Mouse (Mus musculus): ENCODE data around the gene AI481877. TPM values are rescaled to one million over a fixed set of nuclear protein-coding genes. Genes with fewer than 3 reads are reported as not detected.
"Not testable (repeated sequence)": the region's sequence is repeated elsewhere in the genome, so short reads cannot be mapped to it uniquely, and the experiment has no call there.

The AI481877 gene
- polyA plus RNA-seq (2015; fragmentation: Nextera tagmentation; extraction: Ambion mirVana) = 0.04 and 0.05 TPM in 2 replicates

DNA sequence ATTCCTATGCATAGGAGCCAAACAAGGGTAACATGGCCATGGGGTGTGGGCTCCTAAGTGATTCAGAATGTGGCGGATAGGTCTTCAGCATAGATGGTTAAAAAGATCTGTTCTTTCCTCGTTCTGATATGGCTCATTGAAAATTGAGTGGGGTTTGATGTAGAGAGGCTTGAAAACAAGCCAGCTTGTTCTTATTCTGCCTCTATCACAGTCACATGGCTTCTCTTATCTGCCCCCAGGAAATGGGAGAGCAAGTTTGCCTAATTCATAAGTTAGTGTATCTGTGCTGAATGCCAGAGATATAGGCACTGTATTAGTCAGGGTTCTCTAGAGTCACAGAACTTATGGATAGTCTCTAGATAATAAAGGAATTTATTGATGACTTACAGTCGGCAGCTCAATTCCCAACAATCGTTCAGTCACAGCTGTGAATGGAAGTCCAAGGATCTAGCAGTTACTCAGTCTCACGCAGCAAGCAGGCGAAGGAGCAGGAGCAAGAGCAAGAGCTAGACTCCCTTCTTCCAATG, at the start of gene AI481877:
Gene AI481877, minus strand, starts transcription at position 477 of the 527 bp plus-strand sequence.
- WGBS = 88% methylated on average over 2 of the region's 6 CpGs
- not testable (repeated sequence) for H3K4me1 ChIP-seq (ENCODE audit: control insufficient read depth, insufficient read depth, low read depth, low read length); H3K9ac ChIP-seq (ENCODE audit: low read depth, low read length); H3K9me3 ChIP-seq (ENCODE audit: control insufficient read depth, low read length); ATAC-seq; H3K27ac ChIP-seq (ENCODE audit: low read depth, low read length); H3K36me3 ChIP-seq (ENCODE audit: control insufficient read depth, insufficient read depth, low read length); H3K4me2 ChIP-seq (ENCODE audit: low read length); H3K27me3 ChIP-seq (replicated peaks; ENCODE audit: control insufficient read depth, insufficient read depth, low read length); H3K4me3 ChIP-seq (ENCODE audit: low read length)

DNA sequence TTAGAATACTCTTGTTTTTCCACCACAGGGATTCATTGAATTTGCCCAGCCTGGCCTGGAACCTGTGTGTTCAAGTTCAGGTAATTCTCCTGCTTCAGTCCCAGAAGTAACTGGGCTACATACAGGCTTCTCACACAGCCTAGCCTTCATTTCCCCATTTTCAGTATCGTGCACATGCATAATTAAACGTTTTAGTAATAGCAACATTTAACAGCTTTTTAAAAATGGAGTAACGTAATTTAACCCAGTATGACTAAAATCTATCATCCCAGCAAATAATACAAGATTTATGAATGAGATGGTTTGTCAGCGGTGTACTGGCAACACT, 49.7 kb upstream of the AI481877 start:
- Histone ChIP-seq H3K9me3 (ENCODE audit: control insufficient read depth, low read length) (no peaks in the 10 kb centered on the region), H3K27ac (ENCODE audit: low read depth, low read length) (peak overlapping the region; percentile 99), H3K4me1 (ENCODE audit: control insufficient read depth, insufficient read depth, low read depth, low read length) (peaks cover 13% of the 10 kb centered on the region), H3K9ac (ENCODE audit: low read depth, low read length) (peak overlapping the region; percentile 89), H3K4me3 (ENCODE audit: low read length) (peak overlapping the region; percentile 68), H3K36me3 (ENCODE audit: control insufficient read depth, insufficient read depth, low read length) (no peaks in the 10 kb centered on the region), H3K27me3 (replicated peaks; ENCODE audit: control insufficient read depth, insufficient read depth, low read length) (no peaks in the 10 kb centered on the region), H3K4me2 (ENCODE audit: low read length) (peak overlapping the region; percentile 77)
- peak; percentile 7; the same call in 1 of the 2 replicates for ATAC-seq
- 18% methylated on average over 4 of the region's 4 CpGs for WGBS

GRCm38 (mm10) chr4:59187289-59187688, 48.5 kb upstream of the AI481877 start:
- Histone ChIP-seq H3K4me2 (ENCODE audit: low read length) (no peak overlapping the region), H3K9ac (ENCODE audit: low read depth, low read length) (no peak overlapping the region), H3K9me3 (ENCODE audit: control insufficient read depth, low read length) (no peaks in the 10 kb centered on the region), H3K27me3 (replicated peaks; ENCODE audit: control insufficient read depth, insufficient read depth, low read length) (no peaks in the 10 kb centered on the region), H3K4me1 (ENCODE audit: control insufficient read depth, insufficient read depth, low read depth, low read length) (peaks cover 13% of the 10 kb centered on the region), H3K4me3 (ENCODE audit: low read length) (no peak overlapping the region), H3K27ac (ENCODE audit: low read depth, low read length) (no peak overlapping the region), H3K36me3 (ENCODE audit: control insufficient read depth, insufficient read depth, low read length) (no peaks in the 10 kb centered on the region)
- WGBS = 22% methylated on average over 3 of the region's 3 CpGs
- no peak for ATAC-seq

DNA sequence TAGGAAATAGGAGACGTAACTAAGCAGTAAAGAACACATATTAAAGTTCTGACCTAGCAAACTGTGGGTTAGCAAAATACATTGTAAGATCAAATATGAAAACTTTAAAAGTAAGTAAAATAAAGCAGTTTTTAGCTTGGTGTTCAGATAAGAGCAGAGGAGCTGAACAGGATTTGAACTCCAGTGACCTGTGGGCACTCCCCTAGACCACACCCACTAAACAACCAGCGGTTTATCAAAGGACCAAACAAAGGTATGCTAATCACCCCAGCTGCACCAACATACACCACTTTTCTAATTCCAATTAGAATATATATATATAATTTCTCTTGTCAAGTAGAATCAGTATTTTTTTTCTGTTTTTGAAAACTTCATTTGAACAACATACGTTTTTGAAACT, 46.9 kb upstream of the AI481877 start:
- no peak for ATAC-seq
- no peak overlapping the region for H3K27ac ChIP-seq (ENCODE audit: low read depth, low read length)
- no peaks in the 10 kb centered on the region for H3K36me3 ChIP-seq (ENCODE audit: control insufficient read depth, insufficient read depth, low read length)
- H3K9ac ChIP-seq (ENCODE audit: low read depth, low read length) = no peak overlapping the region
- H3K9me3 ChIP-seq (ENCODE audit: control insufficient read depth, low read length) = no peaks in the 10 kb centered on the region
- peaks cover 6% of the 10 kb centered on the region for H3K4me1 ChIP-seq (ENCODE audit: control insufficient read depth, insufficient read depth, low read depth, low read length)
- H3K27me3 ChIP-seq (replicated peaks; ENCODE audit: control insufficient read depth, insufficient read depth, low read length) = no peaks in the 10 kb centered on the region
- 73% methylated on average over 3 of the region's 3 CpGs for WGBS
- no peak overlapping the region for H3K4me3 ChIP-seq (ENCODE audit: low read length)
- H3K4me2 ChIP-seq (ENCODE audit: low read length) = no peak overlapping the region

GRCm38 (mm10) chr4:59181320-59182271, 42.8 kb upstream of the AI481877 start:
- ATAC-seq = no peak
- WGBS = 42% methylated on average over 5 of the region's 5 CpGs

GRCm38 (mm10) chr4:59177566-59177965, 38.8 kb upstream of the AI481877 start:
- Histone ChIP-seq H3K9me3 (ENCODE audit: control insufficient read depth, low read length) (no peaks in the 10 kb centered on the region), H3K4me2 (ENCODE audit: low read length) (no peak overlapping the region), H3K27me3 (replicated peaks; ENCODE audit: control insufficient read depth, insufficient read depth, low read length) (no peaks in the 10 kb centered on the region), H3K36me3 (ENCODE audit: control insufficient read depth, insufficient read depth, low read length) (no peaks in the 10 kb centered on the region), H3K9ac (ENCODE audit: low read depth, low read length) (no peak overlapping the region), H3K4me1 (ENCODE audit: control insufficient read depth, insufficient read depth, low read depth, low read length) (no peaks in the 10 kb centered on the region), H3K4me3 (ENCODE audit: low read length) (no peak overlapping the region), H3K27ac (ENCODE audit: low read depth, low read length) (no peak overlapping the region)
- 91% methylated on average over 2 of the region's 2 CpGs for WGBS
- ATAC-seq = no peak

More at GRCm38 (mm10) chr4:59181320-59182271, 42.8 kb upstream of the AI481877 start:
- Histone ChIP-seq H3K9me3 (ENCODE audit: control insufficient read depth, low read length) (no peaks in the 10 kb centered on the region), H3K27me3 (replicated peaks; ENCODE audit: control insufficient read depth, insufficient read depth, low read length) (no peaks in the 10 kb centered on the region), H3K4me3 (ENCODE audit: low read length) (no peak overlapping the region), H3K9ac (ENCODE audit: low read depth, low read length) (no peak overlapping the region), H3K27ac (ENCODE audit: low read depth, low read length) (no peak overlapping the region), H3K36me3 (ENCODE audit: control insufficient read depth, insufficient read depth, low read length) (no peaks in the 10 kb centered on the region), H3K4me1 (ENCODE audit: control insufficient read depth, insufficient read depth, low read depth, low read length) (no peaks in the 10 kb centered on the region), H3K4me2 (ENCODE audit: low read length) (no peak overlapping the region)

DNA sequence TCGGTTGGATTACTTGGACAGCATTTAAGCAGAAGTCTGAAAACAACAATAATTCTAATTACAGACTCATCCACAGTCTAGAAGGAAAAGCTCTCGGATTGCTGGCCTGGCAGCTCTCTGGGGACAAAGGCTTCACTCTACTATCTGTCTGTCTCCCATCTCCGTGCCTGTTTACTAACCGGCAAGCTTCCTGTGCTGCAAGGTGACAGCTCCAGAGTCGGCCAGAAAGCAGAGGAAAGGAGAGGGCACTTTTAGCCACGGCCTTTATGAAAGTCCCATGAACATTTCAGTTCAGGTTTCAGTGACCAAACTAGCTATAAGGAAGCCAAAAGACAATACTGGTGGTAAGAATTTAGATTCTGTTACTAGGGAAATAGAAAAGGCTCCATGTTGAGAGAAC, 37.1 kb upstream of the AI481877 start:
- Histone ChIP-seq H3K27me3 (replicated peaks; ENCODE audit: control insufficient read depth, insufficient read depth, low read length) (no peaks in the 10 kb centered on the region), H3K9me3 (ENCODE audit: control insufficient read depth, low read length) (no peaks in the 10 kb centered on the region), H3K4me3 (ENCODE audit: low read length) (no peak overlapping the region), H3K27ac (ENCODE audit: low read depth, low read length) (no peak overlapping the region), H3K36me3 (ENCODE audit: control insufficient read depth, insufficient read depth, low read length) (no peaks in the 10 kb centered on the region), H3K4me1 (ENCODE audit: control insufficient read depth, insufficient read depth, low read depth, low read length) (no peaks in the 10 kb centered on the region), H3K4me2 (ENCODE audit: low read length) (no peak overlapping the region), H3K9ac (ENCODE audit: low read depth, low read length) (no peak overlapping the region)
- no peak for ATAC-seq
- WGBS = 64% methylated on average over 6 of the region's 6 CpGs

DNA sequence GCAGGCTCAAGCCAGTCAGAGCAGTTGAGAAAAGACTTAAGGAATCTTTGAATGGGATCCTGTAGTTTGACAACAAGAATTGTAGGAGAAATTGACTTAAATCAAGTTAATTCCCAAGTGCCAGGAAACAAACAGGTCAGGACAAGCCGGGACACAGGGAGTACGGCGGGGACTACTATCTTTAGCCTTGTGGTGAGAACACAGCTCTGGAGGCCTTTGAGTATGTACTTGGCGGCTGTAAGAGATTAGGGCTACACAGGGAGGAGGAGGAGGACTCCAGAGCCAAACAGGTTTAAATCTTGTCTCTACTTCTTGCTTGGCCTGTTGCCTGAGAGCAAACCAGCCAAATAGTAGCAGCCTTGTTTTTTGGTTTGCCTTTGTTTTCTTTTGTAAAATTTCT, 36.2 kb upstream of the AI481877 start:
- Histone ChIP-seq H3K36me3 (ENCODE audit: control insufficient read depth, insufficient read depth, low read length) (no peaks in the 10 kb centered on the region), H3K4me3 (ENCODE audit: low read length) (no peak overlapping the region), H3K9me3 (ENCODE audit: control insufficient read depth, low read length) (no peaks in the 10 kb centered on the region), H3K4me2 (ENCODE audit: low read length) (no peak overlapping the region), H3K4me1 (ENCODE audit: control insufficient read depth, insufficient read depth, low read depth, low read length) (no peaks in the 10 kb centered on the region), H3K27ac (ENCODE audit: low read depth, low read length) (no peak overlapping the region), H3K9ac (ENCODE audit: low read depth, low read length) (no peak overlapping the region), H3K27me3 (replicated peaks; ENCODE audit: control insufficient read depth, insufficient read depth, low read length) (no peaks in the 10 kb centered on the region)
- WGBS = 83% methylated on average over 4 of the region's 4 CpGs
- ATAC-seq = no peak

DNA sequence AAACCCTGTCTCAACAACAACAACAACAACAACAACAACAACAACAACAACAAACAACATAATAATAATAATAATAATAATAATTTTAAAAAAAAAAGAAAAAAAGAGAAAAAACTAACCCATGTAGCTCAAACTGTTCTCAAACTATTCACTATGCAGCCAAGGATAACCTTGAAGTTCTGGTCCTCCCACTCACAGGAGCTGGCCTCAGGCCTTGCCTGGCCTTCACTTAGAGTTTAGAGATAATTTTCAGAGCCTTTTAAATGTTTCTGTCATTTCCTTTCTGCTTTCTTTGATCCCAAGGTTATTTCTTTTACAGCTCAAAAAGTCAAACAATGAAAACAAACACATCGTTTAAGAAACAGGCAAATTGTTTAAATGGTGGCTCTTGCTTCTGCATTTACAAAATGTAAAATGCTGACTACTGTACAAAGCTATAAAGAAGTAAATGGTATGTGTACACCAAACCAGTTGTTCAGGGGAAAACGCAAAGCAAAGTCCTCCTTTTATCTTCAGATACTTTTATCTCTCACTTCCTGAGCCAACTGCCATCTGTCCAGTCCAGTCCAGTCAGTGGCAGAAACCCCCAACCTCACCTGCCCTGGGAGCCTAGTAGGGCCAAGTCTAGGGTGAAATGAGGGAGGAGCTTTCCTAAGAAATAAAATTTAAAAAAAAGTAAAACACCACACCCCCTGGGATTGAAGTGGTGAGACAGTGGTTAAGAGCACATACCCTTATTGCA, 34.6 kb upstream of the AI481877 start:
- Histone ChIP-seq H3K27ac (ENCODE audit: low read depth, low read length) (no peak overlapping the region), H3K4me1 (ENCODE audit: control insufficient read depth, insufficient read depth, low read depth, low read length) (no peaks in the 10 kb centered on the region), H3K36me3 (ENCODE audit: control insufficient read depth, insufficient read depth, low read length) (no peaks in the 10 kb centered on the region), H3K4me2 (ENCODE audit: low read length) (no peak overlapping the region), H3K9ac (ENCODE audit: low read depth, low read length) (no peak overlapping the region), H3K9me3 (ENCODE audit: control insufficient read depth, low read length) (no peaks in the 10 kb centered on the region), H3K27me3 (replicated peaks; ENCODE audit: control insufficient read depth, insufficient read depth, low read length) (no peaks in the 10 kb centered on the region), H3K4me3 (ENCODE audit: low read length) (no peak overlapping the region)
- WGBS = 87% methylated on average over 2 of the region's 2 CpGs
- no peak for ATAC-seq
